ENCODE assay signal across 8 mouse cellular contexts in genomic region chr3:96327647-96328046, GRCm38 (mm10). TPM values are rescaled to one million over a fixed set of nuclear protein-coding genes. Genes with fewer than 3 reads are reported as not detected.
DNase-seq lines count a peak whose midpoint lies in the region; ATAC-seq and TF ChIP-seq lines count a peak whose summit lies in the region.

No protein-coding gene starts in this region.

- H3K36me3 ChIP-seq in heart, embryonic 10.5 days, result no peaks in the 10 kb centered on the region
- no peaks in the 10 kb centered on the region for H3K36me3 ChIP-seq in G1E (replicated peaks)
- H3K36me3 ChIP-seq in hindbrain, embryonic 13.5 days, result no peaks in the 10 kb centered on the region
- H3K36me3 ChIP-seq in midbrain, embryonic 14.5 days (ENCODE audit: control insufficient read depth, insufficient read depth, low read length), result no peaks in the 10 kb centered on the region

- no peak for TF ChIP-seq CTCF in G1E (IDR thresholded peaks at IDR 0.05; ENCODE audit: low read depth, low read length)

- H3K27ac ChIP-seq in heart, embryonic 10.5 days, result peak overlapping the region; percentile 52
- no peak overlapping the region for H3K27ac ChIP-seq in hindbrain, embryonic 13.5 days
- H3K27ac ChIP-seq in midbrain, embryonic 14.5 days (replicated peaks; ENCODE audit: low read depth, low read length), result no peak overlapping the region

- whole genome bisulfite sequencing in heart, embryonic 10.5 days, result 2% methylated on average over 16 of the region's 18 CpGs
- WGBS in hindbrain, embryonic 13.5 days, result under 1% methylated on average over 16 of the region's 18 CpGs
- WGBS in midbrain, embryonic 14.5 days, result under 1% methylated on average over 12 of the region's 18 CpGs

- H3K27me3 ChIP-seq in heart, embryonic 10.5 days (ENCODE audit: insufficient read depth, poor library complexity, severe bottlenecking), result peaks cover 26% of the 10 kb centered on the region
- H3K27me3 ChIP-seq in G1E (ENCODE audit: insufficient read depth, low read length), result peaks cover 11% of the 10 kb centered on the region
- H3K27me3 ChIP-seq in hindbrain, embryonic 13.5 days, result peaks cover 92% of the 10 kb centered on the region
- H3K27me3 ChIP-seq in midbrain, embryonic 14.5 days (ENCODE audit: control insufficient read depth, insufficient read depth, low read length), result peaks cover 68% of the 10 kb centered on the region

- H3K4me3 ChIP-seq in heart, embryonic 10.5 days, result peak overlapping the region; percentile 60
- H3K4me3 ChIP-seq in G1E (ENCODE audit: low read depth, low read length), result peak overlapping the region; percentile 68
- peak overlapping the region; percentile 31 for H3K4me3 ChIP-seq in hindbrain, embryonic 13.5 days
- H3K4me3 ChIP-seq in midbrain, embryonic 14.5 days (replicated peaks; ENCODE audit: low read depth, low read length), result peak overlapping the region; percentile 25

- peak overlapping the region; percentile 53 for H3K4me2 ChIP-seq in hindbrain, embryonic 13.5 days
- H3K4me2 ChIP-seq in midbrain, embryonic 14.5 days (ENCODE audit: low read length), result peak overlapping the region; percentile 50

- H3K4me1 ChIP-seq in heart, embryonic 10.5 days, result peaks cover 10% of the 10 kb centered on the region
- peaks cover 17% of the 10 kb centered on the region for H3K4me1 ChIP-seq in G1E (ENCODE audit: insufficient read depth, low read depth, low read length)
- peaks cover 3% of the 10 kb centered on the region for H3K4me1 ChIP-seq in hindbrain, embryonic 13.5 days (replicated peaks)
- no peaks in the 10 kb centered on the region for H3K4me1 ChIP-seq in midbrain, embryonic 14.5 days (ENCODE audit: control insufficient read depth, insufficient read depth, low read length)

- intact Hi-C loops in left cerebral cortex, postnatal 4 days (cut with DNase I), result no loop called here

- DNase-seq in heart, embryonic 10.5 days (ENCODE audit: low spot score), result peak; percentile 82
- DNase-seq in heart, adult 9 months (ENCODE audit: low spot score in 2 of 2), result no peak
- no peak for DNase-seq in G1E (ENCODE audit: low spot score)
- no peak for DNase-seq in midbrain, embryonic 14.5 days
- DNase-seq in adrenal gland, postnatal 14 days, result no peak
- DNase-seq in ovary, postnatal 10 days (ENCODE audit: low spot score), result no peak
- no peak for DNase-seq in left cerebral cortex, postnatal 4 days

- H3K9ac ChIP-seq in hindbrain, embryonic 13.5 days, result no peak overlapping the region
- H3K9ac ChIP-seq in midbrain, embryonic 14.5 days (replicated peaks; ENCODE audit: low read length), result no peak overlapping the region

- no peak for ATAC-seq in G1E (ENCODE audit: extremely low read depth, insufficient number of reproducible peaks, low FRiP score, poor library complexity, severe bottlenecking)
- ATAC-seq in hindbrain, embryonic 13.5 days (ENCODE audit: low FRiP score), result peak; percentile 54
- ATAC-seq in midbrain, embryonic 14.5 days (ENCODE audit: low FRiP score, low TSS enrichment), result no peak; the same call in 1 of the 2 replicates

- no peaks in the 10 kb centered on the region for H3K9me3 ChIP-seq in heart, embryonic 10.5 days
- no peaks in the 10 kb centered on the region for H3K9me3 ChIP-seq in G1E (replicated peaks)
- no peaks in the 10 kb centered on the region for H3K9me3 ChIP-seq in hindbrain, embryonic 13.5 days
- no peaks in the 10 kb centered on the region for H3K9me3 ChIP-seq in midbrain, embryonic 14.5 days (ENCODE audit: control insufficient read depth, low read length)

RNA-seq across cellular contexts. Expression of gene Fcgr1, which starts 33.9 kb away (rescaled TPM):
- 0.18 and 0.35 TPM in 2 replicates for polyA plus RNA-seq in heart, embryonic 10.5 days (2016; fragmentation: Nextera tagmentation; extraction: Ambion mirVana)
- 0.53 TPM in 1 of 2 replicates, not detected in the other for total RNA-seq in G1E (2014; fragmentation: Nextera tagmentation)
- 0.12 and 0.16 TPM in 2 replicates for total RNA-seq in G1E (2017)
- polyA plus RNA-seq in G1E (2012), result not detected in 2 replicates
- 1.5 and 1.7 TPM in 2 replicates for polyA plus RNA-seq in hindbrain, embryonic 13.5 days (2015; fragmentation: Nextera tagmentation; extraction: Ambion mirVana)
- 0.27 and 4.8 TPM in 2 replicates for polyA plus RNA-seq in midbrain, embryonic 14.5 days (2014; fragmentation: Nextera tagmentation; extraction: Ambion mirVana)
- 0.56 and 1.3 TPM in 2 replicates for total RNA-seq in adrenal gland, postnatal 14 days (2021)
- total RNA-seq in left cerebral cortex, postnatal 4 days (2021), result 1 to 10 TPM in 1 of 2 experiments, under 1 TPM in 1; 0.52 to 1.2 TPM

RNA-seq across cellular contexts. Expression of gene Hist2h2bb, which starts 58.1 kb away (rescaled TPM):
- polyA plus RNA-seq in heart, embryonic 10.5 days (2016; fragmentation: Nextera tagmentation; extraction: Ambion mirVana), result 3.8 and 7.7 TPM in 2 replicates
- total RNA-seq in G1E (2014; fragmentation: Nextera tagmentation) (2,071 and 2,480 TPM in 2 replicates), G1E (2017) (8,098 and 8,372 TPM in 2 replicates)
- polyA plus RNA-seq in G1E (2012), result 0.29 and 0.75 TPM in 2 replicates
- polyA plus RNA-seq in hindbrain, embryonic 13.5 days (2015; fragmentation: Nextera tagmentation; extraction: Ambion mirVana), result 2.7 and 3.4 TPM in 2 replicates
- polyA plus RNA-seq in midbrain, embryonic 14.5 days (2014; fragmentation: Nextera tagmentation; extraction: Ambion mirVana), result 4.9 and 5.4 TPM in 2 replicates
- total RNA-seq in adrenal gland, postnatal 14 days (2021), result 370 and 432 TPM in 2 replicates
- total RNA-seq in left cerebral cortex, postnatal 4 days (2021), result 100 to 1,000 TPM; 306 to 312 TPM

RNA-seq across cellular contexts. Expression of gene Hist2h3b, which starts 59.2 kb away (rescaled TPM):
- 17.8 and 25.8 TPM in 2 replicates for polyA plus RNA-seq in heart, embryonic 10.5 days (2016; fragmentation: Nextera tagmentation; extraction: Ambion mirVana)
- total RNA-seq in G1E (2014; fragmentation: Nextera tagmentation), result 2,573 and 2,582 TPM in 2 replicates
- total RNA-seq in G1E (2017), result 465 and 1,341 TPM in 2 replicates
- 16.2 and 95.7 TPM in 2 replicates for polyA plus RNA-seq in G1E (2012)
- 19.6 and 22.4 TPM in 2 replicates for polyA plus RNA-seq in hindbrain, embryonic 13.5 days (2015; fragmentation: Nextera tagmentation; extraction: Ambion mirVana)
- polyA plus RNA-seq in midbrain, embryonic 14.5 days (2014; fragmentation: Nextera tagmentation; extraction: Ambion mirVana), result 19.3 and 20.1 TPM in 2 replicates
- 357 and 406 TPM in 2 replicates for total RNA-seq in adrenal gland, postnatal 14 days (2021)
- 100 to 1,000 TPM; 250 to 268 TPM for total RNA-seq in left cerebral cortex, postnatal 4 days (2021)
